In the genomic region with DNA sequence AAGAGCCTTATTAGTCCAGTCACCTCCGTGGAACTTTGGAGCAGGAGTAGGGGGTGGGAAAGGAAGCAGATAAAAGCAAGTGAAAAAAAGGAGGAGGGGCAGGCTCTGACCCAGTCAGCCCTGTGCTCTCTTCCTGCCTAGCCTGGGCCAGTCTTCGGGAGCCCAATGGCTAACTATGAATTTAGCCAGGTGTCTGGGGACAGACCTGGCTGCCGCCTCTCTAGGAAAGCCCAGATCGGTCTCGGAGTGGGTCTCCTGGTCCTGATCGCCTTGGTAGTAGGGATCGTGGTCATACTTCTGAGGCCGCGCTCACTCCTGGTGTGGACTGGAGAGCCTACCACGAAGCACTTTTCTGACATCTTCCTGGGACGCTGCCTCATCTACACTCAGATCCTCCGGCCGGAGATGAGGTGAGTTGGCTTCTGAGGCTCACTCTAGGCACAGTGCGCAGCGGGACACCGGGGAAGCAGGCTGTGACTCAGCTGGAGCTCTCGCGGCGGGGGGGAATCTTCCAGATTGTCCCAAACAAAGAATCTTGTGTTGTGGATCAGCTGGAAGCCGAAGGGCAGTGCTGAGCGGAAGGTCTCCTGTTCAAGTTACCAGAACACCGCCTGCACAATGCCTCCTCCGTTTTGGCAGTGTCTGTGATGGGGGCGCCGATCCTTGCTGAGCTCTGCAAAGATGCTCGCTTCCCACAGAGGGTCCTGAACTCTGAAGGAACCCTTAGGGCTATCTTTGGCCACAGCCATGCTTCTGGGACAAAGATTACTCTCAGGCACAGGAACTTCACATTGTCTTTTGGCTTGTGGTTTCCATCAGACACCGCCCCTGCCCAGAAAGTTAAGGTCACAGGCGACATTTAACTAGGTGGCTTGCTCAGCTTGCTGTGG, we compare ENCODE assay signal across 7 mouse cellular contexts. TPM values are rescaled to one million over a fixed set of nuclear protein-coding genes. Genes with fewer than 3 reads are reported as not detected.
DNase-seq lines count a peak whose midpoint lies in the region; ATAC-seq lines count a peak whose summit lies in the region.

No protein-coding gene starts in this region.

- peak overlapping the region; percentile 32 for H3K4me3 ChIP-seq in forebrain, embryonic 16.5 days (replicated peaks; ENCODE audit: low read length)
- H3K4me3 ChIP-seq in hindbrain, embryonic 11.5 days (ENCODE audit: low read depth, low read length) = peak overlapping the region; percentile 24

- 6% methylated on average over 28 of the region's 28 CpGs for WGBS in forebrain, embryonic 16.5 days
- 4% methylated on average over 28 of the region's 28 CpGs for WGBS in hindbrain, embryonic 11.5 days

- no peaks in the 10 kb centered on the region; the same call in 1 of the 2 replicates for H3K27me3 ChIP-seq in forebrain, embryonic 16.5 days (replicated peaks; ENCODE audit: control insufficient read depth, insufficient read depth, low read length)
- no peaks in the 10 kb centered on the region for H3K27me3 ChIP-seq in hindbrain, embryonic 11.5 days (ENCODE audit: control insufficient read depth, insufficient read depth, low read length)

- H3K9ac ChIP-seq in forebrain, embryonic 16.5 days (replicated peaks; ENCODE audit: low read depth, low read length) = 0 out of 2 replicates have a peak overlapping the region, but pooled peaks have one; percentile 38
- peak overlapping the region; percentile 47 for H3K9ac ChIP-seq in hindbrain, embryonic 11.5 days (ENCODE audit: low read depth, low read length)

- H3K4me1 ChIP-seq in forebrain, embryonic 16.5 days (replicated peaks; ENCODE audit: control insufficient read depth, insufficient read depth, low read length) = 0 out of 2 replicates have a peak, but pooled peaks cover 6% of the 10 kb centered on the region
- no peaks in the 10 kb centered on the region for H3K4me1 ChIP-seq in hindbrain, embryonic 11.5 days (replicated peaks; ENCODE audit: control insufficient read depth, insufficient read depth, low read length)

- no peak for ATAC-seq in forebrain, embryonic 16.5 days
- peak; percentile 60; the same call in 1 of the 2 replicates for ATAC-seq in hindbrain, embryonic 11.5 days (ENCODE audit: low FRiP score)
- ATAC-seq in megakaryocyte-erythroid progenitor cell, adult 5-6 weeks (replicated peaks; ENCODE audit: low FRiP score, low TSS enrichment, poor library complexity, severe bottlenecking) = peak; percentile 69

- no peaks in the 10 kb centered on the region for H3K36me3 ChIP-seq in forebrain, embryonic 16.5 days (ENCODE audit: control insufficient read depth, insufficient read depth)
- no peaks in the 10 kb centered on the region for H3K36me3 ChIP-seq in hindbrain, embryonic 11.5 days (ENCODE audit: control insufficient read depth, insufficient read depth, low read length)

- DNase-seq in T-cell, adult 2 months (ENCODE audit: low spot score) = peak; percentile 16
- DNase-seq in cerebellum, adult 11-12 months = peak; percentile 19
- peak; percentile 58 for DNase-seq in hindbrain, embryonic 11.5 days (ENCODE audit: low spot score)
- DNase-seq in left cerebral cortex, postnatal 4 days = peak; percentile 34
- DNase-seq in spleen, adult 12 weeks (ENCODE audit: low spot score) = peak; percentile 1

- no peaks in the 10 kb centered on the region for H3K9me3 ChIP-seq in forebrain, embryonic 16.5 days (ENCODE audit: control insufficient read depth, low read length)
- H3K9me3 ChIP-seq in hindbrain, embryonic 11.5 days (ENCODE audit: control insufficient read depth, low read length) = no peaks in the 10 kb centered on the region

- H3K27ac ChIP-seq in forebrain, embryonic 16.5 days (ENCODE audit: low read length) = no peak overlapping the region
- H3K27ac ChIP-seq in hindbrain, embryonic 11.5 days (ENCODE audit: low read depth, low read length) = no peak overlapping the region

- intact Hi-C loops in left cerebral cortex, postnatal 4 days (cut with DNase I) = no loop called here

- peak overlapping the region; percentile 54 for H3K4me2 ChIP-seq in forebrain, embryonic 16.5 days (ENCODE audit: low read length)
- H3K4me2 ChIP-seq in hindbrain, embryonic 11.5 days (replicated peaks; ENCODE audit: low read depth, low read length) = peak overlapping the region; percentile 54

RNA-seq across cellular contexts. Expression of gene Cd38, which starts 0.6 kb away (rescaled TPM):
- 2.4 and 2.9 TPM in 2 replicates for polyA plus RNA-seq in forebrain, embryonic 16.5 days (2015; fragmentation: Nextera tagmentation; extraction: Ambion mirVana)
- polyA plus RNA-seq in hindbrain, embryonic 11.5 days (2014; fragmentation: Nextera tagmentation; extraction: Ambion mirVana) = 8.0 and 8.9 TPM in 2 replicates
- total RNA-seq in left cerebral cortex, postnatal 4 days (2021) = 1 to 10 TPM; 1.5 to 1.6 TPM
- 0.74 and 1.2 TPM in 2 replicates for total RNA-seq in megakaryocyte-erythroid progenitor cell, adult 5-6 weeks (2014; fragmentation: Nextera tagmentation)
- total RNA-seq in megakaryocyte-erythroid progenitor cell, adult 5-6 weeks (2017) = 0.57 TPM in 1 of 2 replicates, not detected in the other

RNA-seq across cellular contexts. Expression of gene Gm7879, which starts 44.0 kb away (rescaled TPM):
- not detected in 2 replicates for polyA plus RNA-seq in forebrain, embryonic 16.5 days (2015; fragmentation: Nextera tagmentation; extraction: Ambion mirVana)
- polyA plus RNA-seq in hindbrain, embryonic 11.5 days (2014; fragmentation: Nextera tagmentation; extraction: Ambion mirVana) = 0.71 and 0.80 TPM in 2 replicates
- 10 to 100 TPM; 13.9 to 14.0 TPM for total RNA-seq in left cerebral cortex, postnatal 4 days (2021)
- total RNA-seq in megakaryocyte-erythroid progenitor cell, adult 5-6 weeks (2014; fragmentation: Nextera tagmentation) = 2.8 and 3.9 TPM in 2 replicates
- total RNA-seq in megakaryocyte-erythroid progenitor cell, adult 5-6 weeks (2017) = 5.5 and 24.2 TPM in 2 replicates

RNA-seq across cellular contexts. Expression of gene Fbxl5, which starts 47.5 kb away (rescaled TPM):
- polyA plus RNA-seq in forebrain, embryonic 16.5 days (2015; fragmentation: Nextera tagmentation; extraction: Ambion mirVana) = 81.4 and 88.2 TPM in 2 replicates
- polyA plus RNA-seq in hindbrain, embryonic 11.5 days (2014; fragmentation: Nextera tagmentation; extraction: Ambion mirVana) = 66.3 and 71.4 TPM in 2 replicates
- total RNA-seq in left cerebral cortex, postnatal 4 days (2021) = 10 to 100 TPM; 82.4 to 85.1 TPM
- total RNA-seq in megakaryocyte-erythroid progenitor cell, adult 5-6 weeks (2014; fragmentation: Nextera tagmentation) = 23.3 and 36.0 TPM in 2 replicates
- total RNA-seq in megakaryocyte-erythroid progenitor cell, adult 5-6 weeks (2017) = 27.5 and 52.1 TPM in 2 replicates

RNA-seq across cellular contexts. Expression of gene Bst1, which starts 50.3 kb away (rescaled TPM):
- not detected in 2 replicates for polyA plus RNA-seq in forebrain, embryonic 16.5 days (2015; fragmentation: Nextera tagmentation; extraction: Ambion mirVana)
- polyA plus RNA-seq in hindbrain, embryonic 11.5 days (2014; fragmentation: Nextera tagmentation; extraction: Ambion mirVana) = not detected in 2 replicates
- not detected for total RNA-seq in left cerebral cortex, postnatal 4 days (2021)
- 1.7 TPM in 1 of 2 replicates, not detected in the other for total RNA-seq in megakaryocyte-erythroid progenitor cell, adult 5-6 weeks (2014; fragmentation: Nextera tagmentation)
- total RNA-seq in megakaryocyte-erythroid progenitor cell, adult 5-6 weeks (2017) = 0.38 TPM in 1 of 2 replicates, not detected in the other

Comparison
In these comparisons a context has a peak if more than half of its experiments do, and no peak if none do; other contexts are left out.
1. DNase-seq: peak in every context shown above with its lines; median percentile 58 in hindbrain, embryonic 11.5 days; 34 in left cerebral cortex, postnatal 4 days; 19 in cerebellum, adult 11-12 months; 16 in T-cell, adult 2 months; 1 in spleen, adult 12 weeks.